Mouse (Mus musculus) left cerebral cortex, postnatal 10 days (tissue): Measurements from ENCODE around the gene Zfp114. TPM values are rescaled to one million over a fixed set of nuclear protein-coding genes. Genes with fewer than 3 reads are reported as not detected.

Experiments used
- DNase-seq, 2 experiments: peaks; one replicate each; pipeline ENCODE4 v3.0.0; 2021 to 2022; ENCODE audit warnings: low spot score in 2 of 2, mixed read lengths in 1 of 2; ENCODE audit errors: extremely low spot score in 1 of 2
- intact Hi-C: fragments of 180-260 bp; cut with DNase I; formaldehyde crosslinking; loops from one replicate; pipeline ENCODE4 v1.15.1; 2025
- total RNA-seq, 2 experiments: library from RNA; stranded (reverse); gene quantifications; 2 replicates each; pipeline ENCODE4 v1.2.3; 2021

Zfp114 gene
- total RNA-seq, result 1 to 10 TPM; 4.5 to 4.9 TPM

DNA sequence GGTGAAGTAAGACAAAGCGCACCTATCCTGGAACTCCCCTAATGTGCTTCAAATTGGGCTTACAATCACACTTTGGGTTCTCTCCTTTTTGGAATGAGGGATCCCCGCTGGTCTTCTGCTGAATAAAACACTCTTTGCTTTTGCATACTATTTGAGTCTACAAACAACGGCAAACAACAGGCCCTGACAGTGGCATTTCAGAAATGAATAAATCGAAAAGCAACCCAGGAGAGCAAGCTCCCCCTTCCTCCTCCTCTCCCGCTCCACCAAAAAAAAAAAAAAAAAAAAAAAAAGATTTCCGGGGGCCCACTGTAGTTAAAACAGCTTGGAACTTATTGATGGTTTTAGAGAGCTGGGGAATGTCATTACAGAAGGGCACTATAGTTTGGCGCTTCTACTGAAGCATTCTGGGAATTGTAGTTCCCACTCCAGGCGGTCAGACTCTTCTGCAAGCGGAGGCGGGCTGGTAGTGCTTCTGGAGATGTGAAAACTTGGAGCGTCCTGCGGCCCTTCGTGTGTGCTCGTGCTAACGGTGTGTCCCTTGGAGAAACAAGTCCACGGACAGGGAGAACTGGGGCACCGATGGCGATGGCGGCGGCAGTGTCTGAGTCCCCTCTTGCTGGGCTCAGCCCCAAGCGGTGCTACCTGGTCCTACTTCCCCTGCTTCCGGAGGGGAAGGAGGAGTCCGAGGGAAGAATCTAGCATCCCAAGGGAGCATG lies at the start of gene Zfp114:
Zfp114 (plus strand) TSS at position 443 of the 719 bp plus-strand sequence.
- peak; percentile 67 to 88 for DNase-seq
- intact Hi-C loops, result no loop called here

- no peak for DNase-seq
- intact Hi-C loops, result loop anchor here (10.0 kb wide), 1 partner anchor 121 kb away; the partner anchor contains the start of gene Zfp108
Observed at GRCm38 (mm10) chr7:24133425-24133995, 41.4 kb upstream of the Zfp114 start.

DNA sequence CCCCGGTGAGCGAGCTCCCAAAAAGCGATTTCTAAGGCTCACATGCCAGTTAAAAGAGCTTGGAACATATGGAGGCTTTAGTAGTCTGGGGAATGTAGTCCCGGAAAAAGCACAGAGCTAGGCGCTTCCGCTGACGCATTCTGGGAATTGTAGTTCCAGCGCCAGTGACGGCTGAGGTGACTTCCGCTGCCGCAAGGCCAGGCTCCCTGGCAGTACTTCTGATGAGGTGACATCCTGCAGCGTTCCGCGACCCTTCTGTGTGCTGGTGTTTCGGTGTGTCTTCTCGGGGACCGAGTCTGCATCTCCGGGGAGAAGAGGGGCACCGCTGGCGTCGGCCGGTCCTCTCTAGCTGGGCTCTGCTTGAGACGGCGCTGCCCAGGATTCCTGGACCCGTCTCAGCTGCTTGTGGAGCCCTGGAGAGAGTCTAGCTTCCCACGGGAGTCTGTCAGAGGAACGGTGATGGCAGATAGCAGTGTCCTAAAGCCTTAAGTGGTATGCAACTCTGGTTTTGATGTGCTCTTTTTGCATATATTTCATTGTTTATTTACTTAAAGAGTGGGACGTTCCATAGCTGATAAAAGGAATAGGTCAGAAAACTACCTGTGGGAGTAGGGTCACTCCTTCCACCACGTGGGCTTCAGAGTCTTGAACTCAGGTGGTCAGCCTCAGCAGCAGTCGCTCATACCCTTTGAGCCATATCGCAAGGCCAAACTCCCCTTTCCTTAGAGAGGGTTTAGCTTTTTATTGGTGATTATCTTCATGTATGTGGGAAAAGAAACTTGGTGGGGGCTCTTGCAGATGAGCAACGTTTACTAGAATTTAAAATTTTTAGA lies 40.6 kb upstream of the Zfp114 start, which contains the start of gene Zfp235:
Zfp235 (plus strand) TSS at position 174 of the 833 bp plus-strand sequence.
- peak; percentile 88 to 89 for DNase-seq
- intact Hi-C loops, result loop anchor here (10.0 kb wide), 1 partner anchor 121 kb away; the partner anchor contains the start of gene Zfp108

DNA sequence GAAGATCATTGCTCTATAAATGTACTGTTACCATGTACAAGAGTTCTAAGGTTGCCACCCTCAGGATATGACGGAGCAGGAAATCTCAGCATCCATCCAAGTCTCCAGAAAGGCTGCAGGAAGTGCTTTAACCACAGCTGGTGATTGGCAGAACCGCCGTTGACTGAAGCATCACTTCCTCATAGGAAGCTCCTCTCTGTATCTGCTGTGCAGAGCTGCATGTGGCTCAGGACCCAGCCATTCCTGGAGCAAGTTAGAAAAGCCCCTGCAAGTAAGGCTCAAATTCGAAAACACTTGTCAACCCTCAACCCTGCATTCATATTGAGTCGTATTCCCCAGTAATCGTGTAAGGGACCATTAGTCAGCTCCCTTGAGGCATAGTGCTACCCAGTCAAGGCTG lies 32.3 kb upstream of the Zfp114 start:
- intact Hi-C loops, result no loop called here
- no peak for DNase-seq

- no peak for DNase-seq
- intact Hi-C loops, result no loop called here
Observed at GRCm38 (mm10) chr7:24153272-24153671, 21.6 kb upstream of the Zfp114 start.

GRCm38 (mm10) chr7:24172191-24172590 lies 2.7 kb upstream of the Zfp114 start:
- intact Hi-C loops, result no loop called here

GRCm38 (mm10) chr7:24175337-24175711 lies 464 bp downstream of the Zfp114 start:
- intact Hi-C loops, result no loop called here

More at GRCm38 (mm10) chr7:24172191-24172590, 2.7 kb upstream of the Zfp114 start:
- DNase-seq, result no peak

DNA sequence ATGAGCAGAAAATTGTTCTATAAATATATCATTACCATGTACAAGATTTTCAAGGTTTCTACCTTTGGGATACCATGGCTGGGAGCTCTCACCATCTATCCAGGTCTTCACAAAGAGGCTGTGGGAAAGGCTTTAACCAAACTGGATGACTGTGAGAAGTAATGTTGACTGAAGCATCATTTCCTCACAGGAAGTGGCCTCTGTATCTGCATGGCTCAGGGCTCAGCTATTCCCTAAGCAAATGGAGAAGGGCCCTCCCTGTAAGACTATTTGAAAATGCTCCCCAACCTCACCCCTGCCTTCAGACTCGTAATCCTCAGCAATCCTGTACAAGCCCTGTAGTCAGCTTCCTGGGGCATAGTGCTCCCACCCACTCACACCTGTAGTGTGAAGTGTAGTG lies 12.8 kb downstream of the Zfp114 start:
- intact Hi-C loops, result no loop called here
- DNase-seq, result no peak

More at GRCm38 (mm10) chr7:24175337-24175711, 464 bp downstream of the Zfp114 start:
- DNase-seq, result no peak

- intact Hi-C loops, result no loop called here
- DNase-seq, result no peak
Observed at GRCm38 (mm10) chr7:24188901-24189570, 14.2 kb downstream of the Zfp114 start.

DNA sequence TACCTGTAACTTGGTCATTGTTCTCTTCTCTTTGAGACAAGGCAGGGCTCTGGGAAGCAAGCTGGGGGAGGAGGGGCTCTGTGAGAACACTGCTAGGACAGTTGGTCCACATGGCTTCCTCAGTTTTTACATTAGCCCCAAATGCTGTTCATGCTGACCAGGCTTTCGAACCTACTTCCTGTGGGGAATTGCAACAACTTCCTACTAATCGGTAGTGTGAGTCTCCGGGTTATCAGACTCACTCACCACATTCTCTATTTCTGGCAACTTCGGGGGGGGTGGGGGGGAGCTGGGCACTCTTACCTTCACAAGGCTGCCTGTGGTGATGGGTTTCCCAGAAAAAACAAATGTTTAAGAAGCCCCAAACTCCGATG lies 14.7 kb downstream of the Zfp114 start:
- DNase-seq, result no peak
- intact Hi-C loops, result no loop called here

- intact Hi-C loops, result no loop called here
- no peak for DNase-seq
Observed at GRCm38 (mm10) chr7:24191361-24191760, 16.5 kb downstream of the Zfp114 start.

- no peak for DNase-seq
- intact Hi-C loops, result no loop called here
Observed at GRCm38 (mm10) chr7:24193157-24193556, 18.3 kb downstream of the Zfp114 start.

DNA sequence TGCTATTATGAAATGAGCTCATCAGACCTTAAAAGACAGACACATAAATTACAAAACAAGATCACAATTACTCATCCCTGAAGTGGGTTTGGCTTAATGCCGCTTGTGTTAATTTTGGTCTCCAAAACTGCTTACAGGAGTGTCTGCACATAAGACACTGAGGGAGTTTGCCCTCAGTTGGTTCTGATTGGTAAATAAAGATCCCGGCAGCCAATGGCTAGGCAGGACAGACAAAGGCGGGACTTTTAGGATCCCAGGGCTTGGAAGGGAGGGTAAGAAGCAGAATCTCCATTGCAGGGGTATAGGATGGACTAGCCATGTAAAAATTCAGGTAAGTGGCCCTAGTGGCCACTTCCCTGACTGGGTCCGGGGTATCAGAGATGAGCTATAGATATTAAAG lies 22.1 kb downstream of the Zfp114 start:
- intact Hi-C loops, result no loop called here
- no peak for DNase-seq

DNA sequence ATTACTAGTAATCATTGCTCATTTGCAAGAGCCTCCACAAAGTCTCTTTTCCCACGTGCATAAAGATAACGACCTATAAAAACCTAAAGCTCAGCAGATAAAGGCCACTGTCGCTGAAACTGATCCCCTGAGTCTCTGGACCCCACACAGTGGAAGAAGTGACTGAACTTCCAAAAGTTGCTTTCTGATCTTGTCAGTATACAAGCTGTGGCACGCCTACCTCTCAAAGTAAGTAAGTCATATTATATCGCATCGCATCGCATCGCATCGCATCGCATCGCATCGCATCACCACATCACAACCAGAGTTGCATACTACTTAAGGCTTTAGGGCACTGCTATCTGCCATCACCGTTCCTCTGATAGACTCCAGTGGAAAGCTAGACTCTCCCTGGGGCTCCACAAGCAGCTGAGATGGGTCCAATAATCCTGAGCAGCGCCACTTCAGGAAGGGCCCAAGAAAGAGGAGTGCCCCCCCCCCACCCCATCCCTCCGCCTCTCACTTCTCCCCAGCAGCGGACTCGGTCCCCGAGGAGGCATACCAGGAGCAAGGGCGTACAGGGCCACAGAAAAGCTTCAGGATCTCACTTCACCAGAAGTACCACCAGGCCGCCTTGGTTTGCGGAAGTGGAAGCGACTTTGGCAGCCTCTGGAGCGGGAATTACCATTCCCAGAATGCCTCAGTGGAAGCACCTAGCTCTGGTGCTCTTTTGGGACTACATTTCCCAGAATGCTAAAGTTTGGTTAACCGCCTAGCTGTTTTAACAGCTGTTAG lies 32.8 kb downstream of the Zfp114 start:
- intact Hi-C loops, result no loop called here
- peak; percentile 64 to 73 for DNase-seq

GRCm38 (mm10) chr7:24208282-24208886 lies 33.5 kb downstream of the Zfp114 start:
- intact Hi-C loops, result no loop called here
- no peak for DNase-seq

DNA sequence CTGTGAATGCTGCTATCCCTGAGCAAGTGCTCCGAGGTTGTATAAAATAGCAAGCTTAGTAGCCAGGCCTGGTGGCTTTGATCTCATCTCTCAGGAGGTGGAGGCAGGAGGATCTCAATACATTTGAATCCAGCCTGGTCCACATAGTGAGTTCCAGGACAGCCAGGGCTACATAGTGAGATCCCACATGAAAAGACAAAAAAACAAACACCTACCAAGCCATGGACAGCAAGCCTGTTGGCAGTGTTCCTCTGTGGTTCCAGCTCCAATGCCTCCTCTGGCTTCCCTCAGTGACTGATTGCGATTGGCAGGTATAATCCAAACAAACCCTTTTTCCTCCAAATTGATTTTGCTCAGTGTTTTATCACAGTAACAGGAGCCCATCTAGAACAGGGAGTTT lies 35.4 kb downstream of the Zfp114 start:
- intact Hi-C loops, result no loop called here
- no peak for DNase-seq

DNA sequence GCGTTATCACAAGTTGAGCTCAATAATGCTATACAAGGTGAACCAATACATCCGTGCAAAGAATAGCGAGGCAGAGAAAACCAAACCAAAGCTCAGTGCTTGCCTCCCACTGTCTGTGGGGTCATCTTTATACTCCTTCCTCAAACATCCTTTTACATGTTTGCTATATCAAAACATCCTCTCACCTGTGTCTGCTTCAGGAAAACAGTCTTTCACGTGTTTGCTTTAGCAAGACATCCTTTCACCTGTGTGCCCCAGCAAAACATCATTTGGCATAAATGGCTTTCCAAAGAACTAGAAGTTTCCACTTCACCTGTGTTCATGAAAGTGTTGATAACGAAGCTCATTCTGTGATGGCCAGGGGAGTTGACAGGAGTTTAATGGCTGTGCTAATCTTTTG lies 36.5 kb downstream of the Zfp114 start, which contains the start of gene Zfp111:
Zfp111 (minus strand) TSS at position 101 of the 400 bp plus-strand sequence.
- no peak for DNase-seq
- intact Hi-C loops, result no loop called here
